Mouse (Mus musculus): Measurements from ENCODE around the gene Tmem9b.
A peak's percentile ranks its signal among the peaks of the same experiment; 100 is the strongest.

DNA sequence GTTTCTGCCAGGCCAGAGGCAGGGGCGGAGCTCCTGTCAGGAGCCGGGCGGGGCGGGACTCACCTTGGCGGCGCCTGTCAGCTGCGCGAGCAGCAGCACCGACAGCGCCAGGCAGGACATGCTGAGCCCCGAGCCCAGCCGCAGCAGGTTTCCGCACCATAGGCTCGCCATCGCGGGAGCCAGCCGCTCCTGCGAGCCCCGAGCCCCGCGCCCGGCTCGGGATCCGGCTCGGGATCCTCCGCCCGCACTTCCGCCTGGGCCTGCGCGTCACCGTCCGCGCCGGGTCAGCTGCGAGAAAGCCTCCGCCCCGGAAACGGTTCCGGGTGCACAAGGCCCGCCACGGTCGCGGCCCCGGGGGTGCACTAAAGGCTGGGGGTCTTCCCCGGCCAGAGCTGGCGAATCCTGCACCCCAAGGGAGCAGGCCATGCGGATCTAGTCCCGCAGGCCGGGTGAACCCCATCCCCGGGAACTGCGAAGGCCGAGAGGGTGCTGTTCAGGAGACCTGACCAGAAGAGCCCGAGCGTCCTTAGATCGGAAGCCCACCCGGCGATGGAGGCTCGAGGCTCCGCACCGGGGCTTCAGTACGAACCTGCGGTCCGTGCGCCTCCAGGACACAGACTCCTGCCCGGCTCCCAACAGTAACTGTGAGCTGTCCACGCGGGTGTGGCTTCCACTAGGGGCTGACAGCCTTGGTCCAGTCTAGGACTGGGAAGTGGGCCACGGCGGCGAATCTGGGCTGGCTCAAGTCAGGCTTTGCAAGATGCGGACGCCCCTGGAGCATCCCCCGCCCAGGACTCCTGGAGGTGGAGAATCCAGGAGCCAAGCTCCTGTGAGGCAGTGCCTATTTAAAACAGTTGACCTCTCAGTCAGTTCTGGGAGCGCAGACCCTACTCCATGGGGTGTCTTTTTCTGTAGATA, at the start of gene Tmem9b:
- TF ChIP-seq CTCF (IDR thresholded peaks at IDR 0.05 in 2 of 3, conservative IDR thresholded peaks at IDR 0.05 in 1 of 3; ENCODE audit: control insufficient read depth in 1 of 3, insufficient read depth in 1 of 3, low read depth in 2 of 3, low read length in 3 of 3, poor library complexity in 1 of 3, severe bottlenecking in 1 of 3) (no peak), ELF1 (IDR thresholded peaks at IDR 0.05; ENCODE audit: low read depth, low read length) (peak; percentile 88), ZNF384 (IDR thresholded peaks at IDR 0.05; ENCODE audit: low read depth, low read length) (no peak), UBTF (IDR thresholded peaks at IDR 0.05; ENCODE audit: borderline replicate concordance, insufficient read depth, low read depth, low read length) (no peak), MAX (IDR thresholded peaks at IDR 0.05; ENCODE audit: low read length) (peak; percentile 29; the same call in 1 of the 2 replicates), EP300 (IDR thresholded peaks at IDR 0.05; ENCODE audit: low read depth in 1 of 2, low read length in 2 of 2) (no peak), POLR2A (IDR thresholded peaks at IDR 0.05; ENCODE audit: control insufficient read depth in 1 of 2, insufficient read depth in 1 of 2, low read depth in 1 of 2, low read length in 2 of 2, poor library complexity in 1 of 2) (peak; percentile 82 to 90), USF2 (IDR thresholded peaks at IDR 0.05; ENCODE audit: borderline replicate concordance in 1 of 2, insufficient read depth in 1 of 2, low read depth in 1 of 2, low read length in 2 of 2) (no peak)
